Mouse (Mus musculus) lung, postnatal 36 days (tissue): ENCODE measurements around the gene Hivep2.

Experiments used
- DNase-seq: peaks from one replicate; pipeline ENCODE4 v3.0.0; 2022; ENCODE audit warnings: mixed read lengths

Hivep2 gene

DNA sequence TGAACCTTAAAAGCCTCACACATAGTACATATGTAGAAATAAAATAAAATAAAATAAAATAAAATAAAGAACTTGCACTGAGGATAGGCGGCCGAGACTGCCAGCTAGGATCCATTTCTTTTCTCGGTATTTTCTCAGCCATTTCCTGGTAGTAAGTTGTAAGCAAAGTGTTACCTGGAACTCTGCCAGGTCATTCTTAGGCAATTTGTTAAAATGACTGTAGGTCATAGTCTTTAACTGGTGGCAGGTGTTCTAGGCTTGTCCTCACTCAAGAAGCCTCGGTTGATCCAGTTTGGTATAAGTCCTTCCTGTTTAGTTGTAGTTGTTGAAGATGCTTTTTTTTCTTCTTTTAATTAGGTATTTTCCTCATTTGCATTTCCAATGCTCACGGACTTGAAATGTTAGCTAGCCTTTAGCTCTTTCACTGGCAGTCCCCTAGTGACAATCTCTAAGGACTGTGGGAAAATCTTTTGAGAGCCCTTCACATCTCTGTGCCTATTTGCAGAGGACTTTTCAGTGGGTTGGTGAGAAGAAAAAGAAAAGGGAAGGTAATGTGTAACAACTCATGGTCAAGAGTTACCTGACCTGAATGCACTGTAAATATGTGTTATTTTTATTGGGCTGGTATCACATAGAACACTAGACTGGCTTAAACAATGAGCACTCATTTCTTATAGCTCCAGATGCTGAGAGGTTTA is 203.1 kb downstream of the Hivep2 start:
- peak; percentile 66 for DNase-seq

DNA sequence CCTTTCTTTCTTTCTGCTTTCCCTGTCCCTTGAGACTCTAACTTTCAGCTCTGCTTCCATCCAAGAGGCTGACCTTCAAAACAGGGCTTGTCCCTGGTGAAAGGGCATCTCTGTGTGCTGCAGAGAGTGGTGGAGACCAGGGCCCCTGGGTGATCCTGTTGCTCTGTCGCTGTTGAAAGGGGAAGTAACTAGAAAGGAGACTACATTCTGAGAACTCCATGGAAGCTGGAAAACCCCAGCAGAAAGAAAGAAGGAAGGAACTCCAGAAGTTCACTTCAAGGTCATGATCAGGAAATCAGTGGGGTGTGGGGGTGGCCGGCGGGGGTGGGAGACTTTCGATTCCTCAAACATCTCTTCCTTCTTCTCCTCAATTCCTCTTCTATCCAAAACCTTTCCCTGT is 208.2 kb downstream of the Hivep2 start:
- DNase-seq, result peak; percentile 25

DNA sequence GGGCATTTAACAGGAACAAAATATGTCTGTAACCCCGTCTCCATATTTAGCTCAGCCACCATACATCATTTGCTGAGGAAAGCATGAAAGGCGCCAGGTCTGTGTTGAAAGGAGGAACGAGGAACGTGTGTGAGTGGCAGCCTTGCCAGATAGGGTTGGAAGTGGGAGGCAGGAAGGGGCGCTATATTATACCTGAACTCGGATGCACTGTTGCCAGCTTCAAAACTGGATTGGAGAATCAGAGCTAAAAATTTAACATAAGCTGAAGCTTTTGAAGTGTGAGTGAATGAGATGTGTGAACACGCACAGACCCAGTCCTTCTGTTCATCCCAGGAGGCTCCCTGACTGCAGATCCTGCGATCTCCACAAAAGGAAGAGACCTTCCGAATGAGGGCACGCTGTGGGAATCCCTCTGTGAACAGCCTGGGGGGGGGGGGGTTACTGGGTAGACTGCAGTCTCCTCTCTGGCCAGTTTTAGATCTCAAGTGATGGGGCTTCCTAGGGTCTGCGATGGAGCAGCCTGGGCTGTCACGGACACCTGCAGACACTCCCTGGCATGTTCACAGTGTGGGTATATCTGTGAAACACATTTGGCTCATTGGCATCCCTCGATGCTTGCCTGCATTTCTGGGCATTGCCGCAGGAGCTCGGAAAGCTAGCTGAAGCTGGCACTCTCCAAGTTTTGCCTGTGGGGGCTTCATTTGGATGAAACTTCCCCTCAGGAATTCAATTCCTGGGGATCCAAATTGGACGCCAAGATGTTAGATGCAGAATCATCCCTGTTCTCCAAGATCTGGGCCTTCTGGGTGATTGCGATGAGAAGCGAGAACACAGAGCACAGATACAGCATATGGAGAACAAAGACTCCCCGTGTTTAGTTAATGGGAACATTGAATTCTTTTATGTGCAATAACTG is 213.8 kb downstream of the Hivep2 start:
- no peak for DNase-seq

DNA sequence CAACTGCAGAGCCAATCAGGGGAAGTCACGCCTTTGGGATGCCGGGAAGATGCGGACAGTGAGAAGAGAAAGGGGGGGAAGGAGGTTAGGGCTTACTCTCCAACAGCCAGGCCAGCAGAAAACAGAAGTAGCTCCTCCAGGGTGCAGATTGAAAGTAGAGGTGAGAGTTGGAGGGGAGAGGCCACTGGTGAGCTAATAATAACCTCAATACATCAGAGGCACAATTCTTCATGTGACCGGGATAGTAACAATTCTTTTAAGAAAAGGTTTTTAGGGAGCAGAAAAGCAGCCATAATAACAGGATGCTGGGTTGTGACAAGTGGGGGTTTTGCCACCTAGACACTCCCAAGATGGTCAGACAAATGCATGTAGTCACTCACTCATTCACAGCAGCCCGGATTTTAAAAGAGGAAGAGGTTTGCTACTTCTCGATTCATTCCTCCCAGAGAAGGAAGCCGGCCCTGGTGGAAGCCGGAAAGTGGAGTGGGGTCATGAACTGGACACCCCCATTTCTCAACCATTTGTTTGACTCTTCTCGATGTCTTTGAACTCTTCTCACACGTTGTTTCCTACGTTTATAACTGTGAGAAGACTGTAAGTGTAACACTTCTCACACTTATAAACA is 220.6 kb downstream of the Hivep2 start:
- peak; percentile 24 for DNase-seq

DNA sequence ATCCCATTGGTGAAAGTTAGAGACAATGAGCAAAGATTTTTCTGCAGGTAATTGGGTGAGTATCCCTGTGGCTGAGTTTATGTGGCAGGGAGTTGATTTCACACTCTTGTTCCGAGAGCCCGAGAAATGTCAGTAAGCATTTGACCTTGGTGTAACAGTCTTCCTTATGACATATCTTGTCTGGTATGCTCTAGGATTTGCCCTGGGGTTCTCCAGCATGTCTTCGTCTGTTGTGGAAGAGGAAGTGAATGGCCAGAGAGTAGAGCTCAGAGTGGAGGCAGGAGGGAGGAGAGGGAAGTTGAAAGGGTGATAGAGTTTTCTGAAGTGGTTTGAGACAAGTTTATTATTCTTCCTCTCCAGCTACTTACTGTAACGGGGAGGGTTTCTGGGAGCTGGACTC is 223.2 kb downstream of the Hivep2 start:
- DNase-seq, result no peak

DNA sequence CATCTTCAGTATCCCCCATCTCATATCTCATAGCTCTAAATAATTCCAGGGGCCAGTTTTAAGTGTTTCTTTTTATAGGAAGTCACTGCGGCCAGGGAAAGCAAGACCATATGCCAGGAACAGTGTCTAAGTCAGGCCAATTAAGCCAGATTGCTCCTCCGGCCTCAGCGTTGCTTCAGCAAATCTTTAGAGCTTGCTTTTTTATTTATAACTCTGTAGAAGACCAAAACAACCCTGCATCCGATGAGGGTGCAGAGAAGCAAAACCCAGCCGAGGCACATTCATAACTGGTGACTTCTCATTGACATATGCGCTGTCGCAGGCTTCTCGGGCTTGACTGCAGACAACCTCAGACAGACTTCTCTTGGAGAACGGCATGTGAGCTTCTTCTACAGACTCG is 225.3 kb downstream of the Hivep2 start:
- DNase-seq, result no peak

DNA sequence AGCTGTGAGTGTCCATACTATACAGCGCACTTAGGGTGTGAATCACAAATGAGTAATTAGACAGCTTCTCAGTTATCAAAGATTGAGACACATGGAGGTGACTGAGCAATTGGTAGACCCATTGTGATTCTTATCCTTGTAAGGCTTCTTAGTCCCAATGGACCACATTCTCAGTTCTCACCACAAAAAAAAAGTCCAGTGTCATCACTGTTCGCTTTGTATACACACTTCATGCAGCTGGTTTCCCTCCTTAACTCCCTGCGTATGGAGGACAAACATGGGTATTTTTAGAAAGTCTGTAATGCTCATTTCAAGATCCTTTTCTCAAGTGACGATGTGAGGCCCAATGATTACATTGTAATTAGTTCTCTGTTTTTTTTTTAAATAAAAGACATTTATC is 226.3 kb downstream of the Hivep2 start:
- DNase-seq, result no peak

DNA sequence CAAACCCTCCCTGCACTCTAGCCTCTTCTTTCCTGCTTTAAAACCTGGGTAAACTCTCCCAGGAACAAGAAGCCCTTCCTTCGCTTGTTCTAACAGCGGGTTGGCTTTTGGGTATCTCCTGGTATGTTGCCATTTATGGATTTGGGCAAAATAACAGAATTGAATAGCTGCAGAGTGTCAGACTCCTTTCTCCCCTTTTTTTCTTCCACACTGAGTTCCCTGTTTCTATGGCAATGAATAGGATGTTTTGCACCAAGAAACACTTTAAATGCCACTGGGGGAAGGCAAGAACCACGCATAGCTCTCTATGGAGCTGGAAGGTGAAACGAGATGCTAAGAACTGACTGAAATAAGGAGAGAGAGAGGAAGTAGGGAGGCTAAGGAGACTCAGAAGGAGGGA is 227.8 kb downstream of the Hivep2 start:
- DNase-seq, result no peak

DNA sequence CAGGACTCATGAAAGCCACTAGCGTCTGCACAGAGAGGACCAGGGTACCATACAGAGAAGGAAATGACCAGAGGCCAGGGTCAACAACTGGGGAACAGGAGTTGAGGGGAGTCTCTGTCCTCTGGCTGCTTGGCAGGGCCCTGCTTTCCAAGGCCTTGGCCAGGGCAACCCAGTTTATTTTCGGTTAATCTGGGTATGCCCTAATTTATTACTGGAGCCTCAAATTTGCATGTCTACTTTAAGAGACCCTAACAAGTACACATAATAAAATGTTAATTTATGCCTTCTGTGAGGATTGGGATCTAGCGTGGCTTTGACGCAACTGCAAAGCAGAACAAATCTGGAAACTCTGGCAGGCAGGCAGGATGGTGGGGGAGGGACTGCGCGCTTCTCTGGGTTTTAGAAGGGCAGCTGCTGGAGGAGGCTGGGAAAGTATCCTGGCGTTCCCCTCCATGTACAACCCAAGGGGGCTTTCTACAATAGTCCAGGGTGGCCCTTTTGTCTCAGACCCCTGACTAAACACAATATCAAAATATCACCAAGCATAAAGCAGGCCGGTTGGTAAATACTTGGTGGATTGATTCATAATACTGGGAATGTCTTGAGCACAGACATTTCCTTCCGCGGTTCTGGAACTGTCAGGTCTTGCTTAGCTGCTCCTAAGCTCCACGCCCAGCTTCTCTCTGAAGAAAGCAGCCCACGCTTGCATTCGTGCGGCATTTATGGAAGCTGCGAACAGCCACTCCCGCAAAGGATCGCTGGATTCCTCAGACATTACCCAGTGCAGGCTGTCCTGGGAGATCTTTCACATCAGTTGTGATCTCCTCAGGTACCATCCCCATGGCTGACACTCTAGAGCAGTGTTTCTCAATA is 230.1 kb downstream of the Hivep2 start:
- DNase-seq, result no peak

DNA sequence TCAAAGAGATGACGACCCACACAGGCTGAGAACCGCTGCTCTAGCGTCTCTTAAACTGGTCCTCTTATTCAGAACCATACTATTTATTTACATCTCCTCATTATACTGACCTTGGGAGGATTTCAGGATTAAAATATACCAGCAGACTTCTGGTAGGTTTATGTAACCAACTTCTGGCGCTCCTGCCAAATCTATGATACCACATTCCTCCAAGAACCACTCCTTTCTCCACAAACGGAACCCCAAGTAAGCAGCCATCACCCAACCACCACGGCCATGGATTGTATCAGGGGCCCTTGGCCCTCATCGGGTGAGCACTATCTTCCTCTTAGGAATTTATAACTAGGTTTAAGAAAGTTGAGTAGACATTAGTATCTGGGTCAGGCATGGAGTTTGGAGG is 230.9 kb downstream of the Hivep2 start:
- no peak for DNase-seq

DNA sequence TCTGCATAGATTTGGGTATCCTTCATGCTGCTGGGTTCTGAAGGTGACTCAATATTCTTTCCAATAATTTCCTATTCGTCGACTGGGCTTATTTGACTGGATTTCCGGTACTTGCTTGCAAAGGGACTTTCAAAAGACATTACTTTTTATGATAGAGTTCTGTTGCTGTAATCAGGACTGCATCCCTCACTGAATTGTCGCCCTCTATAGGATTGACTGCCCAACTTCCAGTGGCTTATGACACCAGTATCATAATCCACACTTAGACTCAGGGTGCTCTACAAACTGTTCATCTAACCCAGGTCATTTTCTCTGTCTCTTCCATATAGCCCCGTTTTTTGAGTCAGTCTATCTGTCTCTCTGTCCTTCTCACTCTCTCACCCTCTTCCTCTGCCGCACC is 231.4 kb downstream of the Hivep2 start:
- no peak for DNase-seq

DNA sequence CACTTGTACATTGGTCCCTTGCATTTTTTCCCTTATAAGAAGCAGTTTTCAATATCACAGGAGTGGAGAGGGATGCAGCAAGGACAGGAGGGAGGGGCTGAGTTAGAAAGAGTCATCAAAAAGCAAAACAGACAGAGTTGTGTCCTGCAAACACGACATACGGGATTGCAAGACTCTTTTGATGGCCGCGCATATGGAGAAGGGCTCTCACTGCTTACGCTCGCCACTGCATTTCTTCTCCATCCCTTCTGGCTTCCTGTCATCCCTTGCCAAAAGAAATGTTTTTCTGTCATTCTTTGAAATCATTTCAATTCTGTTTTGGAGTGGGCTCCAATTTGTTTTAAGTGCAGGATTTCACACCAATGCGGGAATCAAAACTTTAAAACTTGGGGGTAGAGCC is 233.5 kb downstream of the Hivep2 start:
- no peak for DNase-seq

DNA sequence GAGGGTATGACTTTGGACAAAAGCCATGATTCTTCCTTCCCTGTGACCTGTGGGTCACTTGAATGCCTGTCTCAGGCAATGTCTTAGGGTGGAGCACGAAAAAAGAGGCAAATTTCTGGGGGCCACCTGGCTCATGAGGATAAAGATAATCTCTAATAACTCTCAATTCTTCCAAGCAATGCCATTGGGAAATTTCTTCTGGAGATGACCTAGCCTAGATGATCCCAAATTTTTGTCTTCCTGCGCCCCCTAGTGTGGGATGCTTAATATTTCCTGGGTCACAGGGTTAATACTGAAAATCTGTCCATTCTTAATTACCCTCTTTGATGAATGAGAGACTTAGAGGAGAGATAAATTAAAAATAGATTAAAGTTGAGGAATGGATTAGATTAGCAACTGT is 234.4 kb downstream of the Hivep2 start:
- peak; percentile 80 for DNase-seq
